Mouse (Mus musculus) frontal cortex, adult (tissue): ENCODE measurements at regions not wholly inside any gene's neighbourhood (a gene's known extent, or its start where the extent isn't known, plus 50 kb on each side); places are given as distances from the start of the nearest gene placed in this dataset.

Source experiments
- ATAC-seq: cut with Nextera tagmentation; 2 replicates; pipeline ENCODE4 v1.9.2; 2017; ENCODE audit warnings: mild to moderate bottlenecking, moderate library complexity, mixed read lengths; ENCODE audit not compliant: low TSS enrichment

- ATAC-seq, result no peak
These were observed 71.0 kb upstream of the Kcnk2 start for GRCm38 (mm10) chr1:189473071-189473470.

- no peak for ATAC-seq
These were observed 56.3 kb upstream of the Kcnk2 start for GRCm38 (mm10) chr1:189458421-189458820.
